Mouse (Mus musculus) gastrocnemius, postnatal 14 days (tissue): ENCODE measurements around the gene Ccl6. TPM values are rescaled to one million over a fixed set of nuclear protein-coding genes. Genes with fewer than 3 reads are reported as not detected.

Source experiments
- DNase-seq: peaks from one replicate; pipeline ENCODE4 v3.0.0; 2021; ENCODE audit warnings: mixed read lengths
- intact Hi-C: fragments of 180-260 bp; cut with DNase I; formaldehyde crosslinking; loops from one replicate; pipeline ENCODE4 v1.15.1; 2025; ENCODE audit warnings: low total_unique reads
- long read RNA-seq, 2 experiments: library from polyadenylated mRNA; stranded (forward); transcript quantifications; one replicate each; pipeline ENCODE4 v2.0.0; 2021
- total RNA-seq, 2 experiments: library from RNA; stranded (reverse); gene quantifications; 2 replicates each; pipeline ENCODE4 v1.2.3; 2021

Ccl6 gene
- 1 to 10 TPM; 2.7 to 2.9 TPM for total RNA-seq
- long read RNA-seq, experiment 1, partial matches to known transcripts: 0 of 3 reads
- long read RNA-seq, experiment 1, other reads (novel, unspliced or antisense): 0 of 3 reads
- long read RNA-seq, experiment 2, partial matches to known transcripts: 0 of 1 reads
- long read RNA-seq, experiment 2, other reads (novel, unspliced or antisense): 0 of 1 reads

DNA sequence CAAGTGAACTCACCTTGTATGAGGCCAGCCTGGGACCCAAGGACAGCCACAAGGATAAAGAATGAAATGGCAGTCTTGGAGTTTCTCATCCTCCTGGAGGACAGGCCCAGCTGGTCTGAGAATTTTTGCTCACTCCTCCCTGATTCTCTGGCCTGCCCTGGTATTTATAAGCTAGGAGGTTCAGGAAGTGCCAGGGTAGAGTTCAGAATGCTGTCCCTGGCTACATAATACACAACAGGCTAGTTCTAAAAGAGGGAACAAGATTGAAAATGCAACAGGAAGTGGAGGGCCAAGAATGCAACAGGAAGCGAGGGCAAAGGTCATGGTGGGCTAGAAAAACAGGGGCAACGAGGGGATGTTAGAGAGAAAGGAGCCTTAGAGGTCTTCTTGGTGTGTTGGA, at the start of gene Ccl6:
TSS of gene Ccl6 (minus strand) at position 235 of the 400 bp plus-strand sequence.
- DNase-seq: no peak
- intact Hi-C loops: no loop called here

DNA sequence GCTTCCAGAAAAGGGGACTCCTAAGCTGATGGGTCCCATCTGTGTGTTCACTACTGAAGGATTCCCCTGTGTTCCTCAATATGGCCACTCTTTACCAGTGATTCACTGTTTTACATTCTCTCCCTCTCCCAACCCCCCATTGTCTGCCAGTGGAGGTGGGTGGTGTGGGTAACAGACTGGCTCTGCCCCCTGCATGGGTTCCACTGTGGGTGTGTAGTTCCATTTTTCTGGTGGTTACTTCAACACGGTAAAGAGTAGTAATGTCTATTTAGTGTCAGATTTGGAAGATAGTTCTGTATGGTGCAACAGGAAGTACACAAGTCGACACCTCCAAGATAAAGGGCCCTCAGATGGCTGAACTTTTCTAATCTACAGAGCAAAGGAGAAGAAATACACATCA, 48.3 kb upstream of the Ccl6 start:
- intact Hi-C loops: no loop called here
- no peak for DNase-seq

DNA sequence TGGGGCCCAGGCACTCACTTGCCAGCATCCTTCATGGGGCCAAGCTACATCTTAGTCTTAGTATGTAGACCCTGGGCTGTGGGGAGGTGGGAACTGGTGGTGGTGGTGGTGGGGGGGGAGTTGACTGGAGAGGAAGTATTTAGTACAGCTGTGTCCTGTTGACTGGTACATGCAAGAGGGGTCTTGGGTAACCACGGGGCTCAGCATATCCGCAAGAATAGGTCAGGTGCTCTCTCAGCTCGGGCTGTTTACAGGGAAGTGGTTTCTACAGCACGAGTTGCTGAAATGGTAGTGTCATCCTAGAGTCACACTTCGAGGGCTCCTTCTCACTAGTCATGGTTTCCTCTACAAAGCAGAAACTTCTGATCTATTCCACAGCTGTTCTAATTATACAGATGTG, 47.3 kb upstream of the Ccl6 start:
- intact Hi-C loops: no loop called here
- DNase-seq: no peak

DNA sequence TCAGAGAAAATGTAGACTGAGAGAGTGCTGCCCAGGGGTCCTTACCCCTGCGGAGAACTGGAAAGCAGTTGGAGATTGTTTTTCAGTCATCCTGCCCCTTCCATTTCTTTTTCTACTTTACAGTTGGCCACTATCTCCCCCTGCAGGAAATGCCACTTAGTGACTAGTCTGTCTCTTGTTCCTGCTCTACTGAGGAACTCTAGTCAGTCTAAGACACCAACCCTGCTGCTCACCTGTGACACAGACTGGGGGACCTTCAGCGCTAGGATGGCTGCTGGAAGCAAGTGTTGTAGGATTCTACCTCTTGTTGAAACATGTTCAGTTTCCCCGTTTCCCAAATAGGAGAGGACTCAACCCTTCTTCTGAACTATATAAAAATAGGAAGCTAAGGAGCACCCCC, 46.6 kb upstream of the Ccl6 start:
- intact Hi-C loops: no loop called here
- DNase-seq: no peak

DNA sequence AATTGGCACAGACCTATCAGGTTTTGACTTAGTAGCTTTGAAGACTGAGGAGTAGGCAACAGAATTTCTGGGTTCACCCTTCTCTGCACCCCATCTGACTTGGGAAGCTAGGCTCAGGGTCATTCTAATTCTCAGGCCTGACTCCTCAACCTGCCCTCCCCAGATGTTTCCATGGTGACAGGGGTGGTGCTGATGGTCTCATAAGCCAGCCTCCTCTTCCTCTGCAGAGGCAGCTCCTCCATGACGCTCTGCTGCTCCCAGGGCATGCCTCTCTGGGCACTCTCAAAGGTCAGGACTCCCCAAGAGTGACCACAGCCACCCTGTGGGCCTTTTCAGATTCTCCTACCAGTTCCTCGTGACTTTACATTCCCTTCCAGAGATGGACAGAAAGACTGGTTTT, 46.0 kb upstream of the Ccl6 start:
- intact Hi-C loops: no loop called here
- no peak for DNase-seq

DNA sequence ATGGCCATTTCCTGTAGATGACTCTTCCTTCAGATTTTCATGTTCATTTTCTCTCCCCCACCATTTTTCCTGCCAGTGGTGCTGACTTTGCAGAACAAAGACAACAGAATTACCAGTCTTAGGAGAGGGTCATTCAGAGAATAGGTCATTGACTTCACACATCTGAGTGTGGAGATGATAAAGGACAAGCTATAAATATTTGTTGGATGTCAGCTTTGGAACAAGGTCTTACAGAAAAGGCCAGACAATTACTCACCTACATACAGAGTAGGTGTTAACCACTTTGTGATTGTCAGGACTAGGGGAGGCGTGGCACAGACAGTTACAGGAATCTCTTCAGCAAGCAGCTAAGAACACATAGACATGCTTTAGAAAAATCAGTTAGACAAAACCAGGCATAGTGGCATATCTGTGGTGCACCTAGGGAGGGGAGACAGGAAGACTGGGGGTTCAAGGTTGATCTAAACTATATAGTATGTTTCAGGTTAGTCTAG, 43.9 kb upstream of the Ccl6 start:
- intact Hi-C loops: no loop called here
- DNase-seq: no peak

DNA sequence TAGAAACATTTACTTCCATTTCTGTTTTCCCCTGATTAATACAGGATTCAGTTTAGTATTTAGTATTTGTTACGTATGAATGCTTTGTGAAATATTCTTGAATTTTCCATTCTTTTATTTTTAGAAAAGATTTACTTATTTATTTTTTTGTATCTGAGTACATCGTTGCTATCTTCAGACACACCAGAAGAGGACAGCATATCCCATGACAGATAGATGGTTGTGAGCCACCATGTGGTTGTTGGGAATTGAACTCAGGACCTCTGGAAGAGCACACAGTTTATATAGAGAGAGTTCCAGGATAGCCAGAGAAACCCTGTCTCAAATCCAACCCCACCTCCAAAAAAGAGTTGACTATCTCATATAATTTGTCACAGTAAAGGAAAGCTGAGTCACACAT, 42.0 kb upstream of the Ccl6 start:
- no peak for DNase-seq
- intact Hi-C loops: no loop called here

DNA sequence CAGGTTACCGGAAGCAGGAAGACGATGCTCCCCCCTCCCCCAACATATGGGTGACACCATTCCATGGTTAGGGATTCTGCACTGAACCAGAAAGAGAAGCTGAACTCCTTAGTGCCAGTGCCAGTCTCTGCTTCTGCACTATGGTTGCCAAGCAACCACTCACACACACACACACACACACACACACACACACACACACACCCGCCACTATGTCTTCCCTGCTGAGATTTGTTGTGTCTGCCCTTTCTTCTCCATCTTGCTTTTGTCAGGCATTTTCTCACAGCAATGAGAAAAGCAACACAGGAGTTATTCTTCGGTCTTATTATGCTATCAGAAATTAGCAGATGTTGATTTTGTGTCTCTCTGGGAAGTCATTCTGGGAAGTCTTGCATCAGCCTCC, 41.5 kb upstream of the Ccl6 start:
- no peak for DNase-seq

DNA sequence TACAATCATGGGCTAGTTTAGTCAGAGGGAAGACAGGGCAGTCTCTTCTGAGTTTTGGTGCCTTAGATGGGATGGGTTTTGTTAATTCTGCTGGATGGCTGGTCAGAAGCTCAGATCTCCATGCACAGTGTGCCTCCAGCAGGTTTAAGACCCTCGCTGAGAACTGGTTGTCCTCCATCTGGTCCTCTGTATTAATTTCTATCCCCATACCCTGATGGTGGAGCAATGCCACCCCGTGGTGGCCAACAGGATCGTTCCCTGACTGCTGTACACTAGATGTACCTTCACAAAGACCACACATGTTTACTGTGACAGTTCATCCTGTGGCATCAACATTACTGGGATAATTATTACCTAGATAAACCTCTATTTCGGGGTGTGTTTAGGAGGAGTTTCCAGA, 39.9 kb upstream of the Ccl6 start:
- intact Hi-C loops: no loop called here
- peak; percentile 15 for DNase-seq

More for the DNA sequence above, 41.5 kb upstream of the Ccl6 start:
- intact Hi-C loops: no loop called here

DNA sequence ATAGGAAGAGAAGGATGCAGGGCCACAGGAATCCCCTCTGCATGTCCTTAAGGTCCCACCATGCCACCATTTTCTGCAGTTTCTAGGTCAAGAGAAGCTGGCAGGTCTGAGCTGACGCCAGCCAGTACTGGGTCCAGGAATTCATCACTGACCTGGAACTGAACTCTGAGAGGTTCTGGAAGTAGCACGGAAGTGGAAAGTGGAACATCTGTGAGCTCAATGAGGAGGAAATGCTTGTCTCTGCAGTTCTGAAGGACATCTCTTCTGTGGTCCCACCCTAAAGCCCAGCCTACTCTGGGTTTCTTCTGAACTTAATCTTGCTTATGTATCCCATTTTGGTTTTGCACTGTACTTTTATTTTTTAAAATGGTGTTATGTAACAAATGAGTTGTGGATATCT, 38.2 kb upstream of the Ccl6 start:
- no peak for DNase-seq
- intact Hi-C loops: no loop called here

DNA sequence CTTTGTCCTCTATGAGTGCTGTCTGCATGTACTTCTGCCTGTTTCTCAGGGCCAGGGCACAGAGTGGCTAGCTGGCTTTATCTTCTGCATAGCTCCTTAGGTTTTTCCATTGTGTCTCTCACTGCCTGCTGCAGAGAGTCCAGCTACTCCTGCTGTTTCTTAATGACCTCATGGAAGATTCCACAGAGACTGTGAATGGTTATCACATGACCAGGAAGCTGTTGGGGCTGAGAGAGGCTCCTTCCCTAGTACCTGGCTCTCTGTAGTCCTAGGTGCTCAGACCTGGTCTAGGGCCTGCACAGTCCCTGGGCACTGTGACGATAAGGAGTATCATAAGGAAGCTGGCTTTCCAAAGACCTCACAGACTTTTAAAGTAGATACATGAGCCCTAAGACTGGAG, 37.7 kb upstream of the Ccl6 start:
- intact Hi-C loops: no loop called here
- no peak for DNase-seq

DNA sequence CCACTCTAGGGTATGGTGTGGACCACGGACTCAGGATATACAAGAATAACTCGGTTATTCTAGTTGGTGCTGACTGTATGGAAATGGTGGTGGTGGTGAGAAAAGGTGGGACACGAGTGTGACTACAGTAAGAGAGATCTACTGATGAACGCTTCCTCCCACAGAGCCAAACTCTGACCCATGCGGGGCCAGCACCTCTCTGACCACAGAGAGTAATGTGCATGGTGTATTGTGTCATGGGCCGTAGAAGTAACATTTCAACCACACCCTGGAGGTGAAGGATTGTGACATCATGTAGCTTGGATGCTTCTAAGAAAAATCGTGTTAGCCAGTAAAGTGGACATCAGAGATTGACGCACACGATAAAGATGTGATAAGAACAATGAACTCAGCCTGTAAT, 35.9 kb upstream of the Ccl6 start:
- DNase-seq: no peak
- intact Hi-C loops: no loop called here

DNA sequence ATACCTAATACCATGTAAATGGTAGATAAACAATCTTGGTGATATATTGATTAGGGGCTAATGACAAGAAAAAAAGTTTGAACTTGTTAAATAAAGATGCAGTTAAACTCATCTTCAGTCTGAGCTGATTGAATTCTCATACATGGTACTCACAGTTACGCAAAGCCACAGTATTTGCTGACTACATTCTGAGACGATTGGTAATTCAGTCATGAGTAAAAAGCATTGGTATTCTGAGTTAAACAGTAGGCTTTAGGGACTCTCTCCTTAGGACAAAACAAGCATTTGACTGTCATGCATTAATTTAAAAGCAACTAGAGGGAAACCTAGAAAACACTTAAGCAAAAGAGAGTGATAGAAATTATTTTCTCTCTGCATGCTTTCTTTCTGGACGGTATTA, 30.7 kb upstream of the Ccl6 start:
- no peak for DNase-seq
- intact Hi-C loops: no loop called here

DNA sequence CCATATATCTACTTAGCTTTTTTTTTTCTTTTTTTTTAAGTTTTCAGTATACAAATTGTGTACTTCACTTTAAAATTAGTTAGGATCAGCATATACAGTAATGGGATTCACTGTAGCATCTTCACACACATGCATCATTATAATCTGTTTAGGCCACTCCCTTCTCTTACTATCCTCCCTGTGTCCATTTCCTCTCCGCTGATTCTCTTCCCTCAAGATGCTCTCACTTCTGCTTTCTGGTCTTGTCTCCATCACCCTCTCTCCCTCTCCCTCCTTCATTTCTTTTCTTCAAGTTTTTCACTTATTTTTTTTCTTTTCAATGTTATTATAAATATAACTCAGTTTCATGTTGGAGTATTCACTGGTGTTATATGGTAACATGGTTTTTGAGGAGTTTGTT, 26.1 kb upstream of the Ccl6 start:
- intact Hi-C loops: no loop called here
- no peak for DNase-seq

DNA sequence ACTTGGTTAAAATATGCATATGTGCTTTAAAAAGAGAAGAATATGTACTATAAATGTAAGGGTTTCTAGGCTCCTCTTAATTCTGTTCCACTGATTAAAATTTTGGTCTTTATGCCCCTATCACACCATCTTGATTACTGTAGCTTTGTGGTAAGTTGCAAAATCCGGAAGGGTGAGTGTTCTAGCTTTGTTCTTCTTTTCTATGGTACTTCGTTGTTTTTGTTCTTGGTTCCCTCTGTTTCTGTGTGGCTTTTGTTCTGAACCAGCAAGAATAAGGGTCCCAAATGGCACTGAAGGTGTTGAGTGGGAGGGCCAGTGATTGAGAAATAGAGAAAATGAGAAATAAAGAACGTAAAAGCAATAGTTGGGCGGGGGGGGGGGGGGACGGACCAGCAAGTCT, 25.4 kb upstream of the Ccl6 start:
- intact Hi-C loops: no loop called here
- no peak for DNase-seq

DNA sequence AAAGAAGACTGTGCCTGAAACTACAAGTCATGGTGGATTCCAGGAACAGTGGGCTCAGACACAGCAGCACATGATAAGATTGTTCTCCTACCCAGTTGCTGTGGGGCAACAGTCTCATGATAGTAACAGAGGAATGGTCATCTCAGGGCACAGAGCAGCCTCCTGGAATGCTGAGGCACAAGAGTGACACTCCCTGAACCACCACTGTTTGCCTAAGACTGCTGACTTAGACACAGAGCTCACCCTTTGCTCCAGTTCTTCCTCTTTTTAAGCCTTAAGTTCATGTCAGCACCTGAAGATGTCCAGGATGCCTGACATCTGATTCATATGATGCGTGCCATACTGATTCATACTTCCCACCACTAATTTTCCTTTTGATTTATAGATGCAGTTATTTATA, 23.7 kb upstream of the Ccl6 start:
- DNase-seq: no peak
- intact Hi-C loops: no loop called here

DNA sequence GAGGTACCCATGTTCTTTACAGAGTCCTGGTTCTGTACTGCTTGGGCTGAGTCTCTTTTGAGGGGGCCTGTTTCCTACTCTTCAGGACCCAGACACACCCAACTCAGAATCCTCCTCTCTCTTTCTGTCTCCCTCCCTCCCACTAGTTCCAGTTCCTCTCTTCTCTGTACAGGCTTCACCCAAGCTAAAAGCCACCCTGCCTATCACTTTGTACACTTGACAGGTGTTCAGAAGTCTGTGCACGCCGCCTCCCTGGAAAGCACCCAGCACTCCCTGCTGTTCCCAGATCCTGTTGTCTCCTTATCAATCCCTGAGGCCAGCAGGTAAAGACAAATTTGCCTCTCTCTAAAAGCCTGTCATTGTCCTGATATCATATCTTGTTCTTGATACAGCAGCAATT, 18.0 kb upstream of the Ccl6 start:
- DNase-seq: no peak
- intact Hi-C loops: no loop called here

DNA sequence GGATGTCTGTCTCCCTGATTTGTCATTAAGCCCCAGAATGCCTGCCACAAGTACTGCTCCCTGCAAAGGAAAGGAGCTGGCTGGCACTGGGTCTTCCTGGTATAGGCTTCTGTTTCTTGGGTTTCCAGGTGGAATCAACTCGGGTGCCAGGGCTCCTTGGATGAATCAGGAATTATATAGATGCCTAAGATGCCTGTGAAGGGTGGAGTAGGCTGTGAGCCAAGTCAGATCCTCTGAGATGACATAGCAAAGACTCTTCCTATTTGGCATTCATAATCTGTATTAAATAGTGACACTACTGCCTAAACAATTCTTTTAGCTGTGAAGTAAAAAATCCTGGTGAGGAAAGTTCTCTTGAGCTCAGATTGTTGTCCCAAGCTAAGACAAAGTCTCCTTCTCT, 13.5 kb upstream of the Ccl6 start:
- DNase-seq: no peak
- intact Hi-C loops: no loop called here

DNA sequence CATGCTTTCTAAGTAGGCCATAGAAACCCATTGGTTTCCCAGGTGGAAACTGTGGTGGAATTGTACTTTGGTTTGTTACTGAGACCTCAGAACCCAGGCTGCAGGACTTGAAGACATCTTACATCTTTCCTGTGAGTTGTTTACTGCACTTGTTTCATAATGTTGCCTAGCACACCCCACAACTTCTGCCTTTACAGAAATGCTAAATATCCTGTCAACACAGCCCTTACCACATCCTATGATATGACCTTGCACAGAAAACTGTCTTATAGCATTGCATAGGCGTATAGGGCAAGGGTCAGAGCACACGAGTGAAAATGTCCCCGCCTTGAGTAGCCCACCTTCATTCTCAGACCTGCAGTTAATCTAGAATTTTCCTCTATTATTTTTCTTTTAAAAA, 12.6 kb upstream of the Ccl6 start:
- intact Hi-C loops: no loop called here
- DNase-seq: no peak

DNA sequence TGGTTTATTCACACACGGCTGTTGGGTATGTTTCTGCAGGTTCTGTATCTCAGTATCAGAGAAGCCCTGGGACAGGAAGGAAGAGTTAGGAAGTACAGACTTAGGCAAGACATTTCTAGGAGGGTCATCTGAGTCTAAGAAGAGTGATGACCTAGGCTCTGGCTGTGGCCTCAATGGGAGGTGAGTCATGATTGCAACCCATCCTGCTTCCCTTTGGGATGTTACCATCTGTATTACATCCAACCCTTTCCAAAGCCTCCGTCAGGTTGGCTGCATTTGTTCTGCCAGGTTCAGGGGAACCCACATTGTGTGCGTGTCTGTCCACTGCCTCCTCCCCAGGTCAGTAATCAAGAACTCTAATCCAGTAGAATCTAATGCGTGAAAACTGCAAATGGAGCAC, 11.8 kb upstream of the Ccl6 start:
- DNase-seq: no peak
- intact Hi-C loops: no loop called here

DNA sequence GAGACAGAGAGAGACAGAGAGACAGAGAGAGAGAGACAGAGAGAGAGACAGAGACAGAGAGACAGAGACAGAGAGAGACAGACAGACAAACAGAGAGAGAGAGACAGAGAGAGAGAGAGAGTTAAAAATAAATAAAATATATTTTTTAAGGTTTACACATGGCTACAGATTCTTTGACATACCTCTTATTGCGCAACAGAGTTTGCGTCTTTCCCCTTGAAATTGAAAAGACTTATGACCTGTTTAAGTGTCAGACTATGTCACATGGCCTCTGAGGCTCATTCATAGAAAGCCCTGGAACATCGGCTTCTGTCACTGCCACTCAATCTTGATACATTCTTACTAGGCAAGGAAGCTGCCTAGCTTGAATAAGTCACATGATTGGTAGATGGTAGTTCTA, 10.5 kb upstream of the Ccl6 start:
- intact Hi-C loops: no loop called here
- DNase-seq: no peak

DNA sequence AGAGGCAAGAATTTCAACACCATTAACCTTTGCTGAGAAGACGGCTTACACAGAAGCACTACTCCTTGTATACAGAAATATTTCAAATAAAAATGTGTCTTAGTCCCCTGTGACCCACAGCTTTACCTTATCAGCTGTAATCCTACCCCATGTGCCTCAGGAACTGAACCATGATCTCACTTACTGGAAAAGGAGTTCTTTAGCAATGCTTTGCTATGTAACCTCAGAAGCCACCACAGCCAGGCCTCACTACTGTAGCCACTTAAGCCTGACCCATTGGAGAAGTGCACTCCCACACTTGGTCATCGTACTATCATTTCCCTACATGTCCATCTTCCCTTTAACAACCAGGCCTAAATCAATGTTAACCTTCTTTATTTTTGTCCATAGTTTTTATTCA, 7.7 kb upstream of the Ccl6 start:
- intact Hi-C loops: no loop called here
- DNase-seq: no peak
